Mouse (Mus musculus): ENCODE data around the gene Ankrd22. TPM values are rescaled to one million over a fixed set of nuclear protein-coding genes. Genes with fewer than 3 reads are reported as not detected.

The Ankrd22 gene
- polyA plus RNA-seq, 1 experiment from 2014 or later, result not detected

DNA sequence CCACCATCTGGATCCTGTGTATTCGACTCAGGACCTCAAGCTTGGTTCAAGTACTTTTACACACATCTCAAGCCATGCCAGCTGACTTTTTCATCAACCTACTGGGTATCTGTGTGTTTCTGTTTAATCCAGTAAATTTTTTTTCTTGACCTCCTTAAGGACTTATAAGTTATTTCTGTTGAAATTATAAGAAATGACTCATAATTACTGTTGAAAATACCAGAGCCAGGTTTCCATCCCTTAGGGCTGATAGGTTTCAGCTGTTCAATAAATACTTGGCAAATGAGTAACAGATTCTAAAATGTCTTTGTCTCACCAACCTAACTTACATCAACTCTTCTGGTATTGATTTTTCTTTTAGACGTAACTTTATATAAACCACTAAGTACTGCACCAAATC, 29.2 kb upstream of the Ankrd22 start:
- Histone ChIP-seq H3K36me3 (no peaks in the 10 kb centered on the region), H3K27me3 (ENCODE audit: insufficient read depth, poor library complexity, severe bottlenecking) (peaks cover 4% of the 10 kb centered on the region; the same call in 1 of the 2 replicates), H3K4me3 (no peak overlapping the region), H3K27ac (no peak overlapping the region), H3K4me1 (peaks cover 5% of the 10 kb centered on the region; the same call in 1 of the 2 replicates), H3K9me3 (no peaks in the 10 kb centered on the region)
- no peak for DNase-seq (ENCODE audit: low spot score)
- 70% methylated on average over 2 of the region's 2 CpGs for WGBS

- 88% methylated on average over 6 of the region's 6 CpGs for WGBS
- Histone ChIP-seq H3K27ac (no peak overlapping the region), H3K9me3 (no peaks in the 10 kb centered on the region), H3K4me3 (no peak overlapping the region), H3K4me1 (peaks cover 5% of the 10 kb centered on the region; the same call in 1 of the 2 replicates), H3K36me3 (no peaks in the 10 kb centered on the region), H3K27me3 (ENCODE audit: insufficient read depth, poor library complexity, severe bottlenecking) (peaks cover 4% of the 10 kb centered on the region; the same call in 1 of the 2 replicates)
- DNase-seq (ENCODE audit: low spot score), result no peak
Measured at GRCm38 (mm10) chr19:34194132-34194745, 28.4 kb upstream of the Ankrd22 start.

DNA sequence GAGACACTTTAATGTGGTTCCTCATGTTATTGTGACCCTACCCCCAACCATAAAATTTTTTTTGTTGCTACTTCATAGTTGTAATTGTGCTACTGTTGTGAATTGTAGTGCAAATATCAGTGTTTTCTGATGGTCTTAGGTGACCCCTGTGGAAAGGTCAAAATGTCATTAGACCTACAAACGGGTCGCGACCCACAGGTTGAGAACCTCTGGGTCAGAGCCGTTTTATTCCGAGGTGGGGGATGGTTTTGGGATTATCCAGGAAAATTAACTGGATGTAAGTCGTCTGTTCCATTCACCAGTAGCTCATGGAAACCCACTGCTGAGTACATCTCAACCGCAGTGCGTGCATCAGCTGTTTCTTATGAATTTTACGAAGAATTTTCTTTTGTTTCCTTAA, 27.8 kb upstream of the Ankrd22 start:
- H3K27ac ChIP-seq, result no peak overlapping the region

GRCm38 (mm10) chr19:34193149-34193548, 27.3 kb upstream of the Ankrd22 start:
- H3K27ac ChIP-seq, result no peak overlapping the region
- peak overlapping the region; percentile 82 for H3K4me3 ChIP-seq
- H3K27me3 ChIP-seq (ENCODE audit: insufficient read depth, poor library complexity, severe bottlenecking), result peaks cover 4% of the 10 kb centered on the region; the same call in 1 of the 2 replicates
- WGBS, result 7% methylated on average over 9 of the region's 9 CpGs
- no peaks in the 10 kb centered on the region for H3K36me3 ChIP-seq
- H3K9me3 ChIP-seq, result no peaks in the 10 kb centered on the region
- DNase-seq (ENCODE audit: low spot score), result no peak
- H3K4me1 ChIP-seq, result peaks cover 5% of the 10 kb centered on the region; the same call in 1 of the 2 replicates

More for the DNA sequence above, 27.8 kb upstream of the Ankrd22 start:
- Histone ChIP-seq H3K27me3 (ENCODE audit: insufficient read depth, poor library complexity, severe bottlenecking) (peaks cover 4% of the 10 kb centered on the region; the same call in 1 of the 2 replicates), H3K36me3 (no peaks in the 10 kb centered on the region), H3K4me3 (peak overlapping the region; percentile 82), H3K4me1 (peaks cover 5% of the 10 kb centered on the region; the same call in 1 of the 2 replicates), H3K9me3 (no peaks in the 10 kb centered on the region)
- 67% methylated on average over 9 of the region's 9 CpGs for WGBS
- no peak for DNase-seq (ENCODE audit: low spot score)

DNA sequence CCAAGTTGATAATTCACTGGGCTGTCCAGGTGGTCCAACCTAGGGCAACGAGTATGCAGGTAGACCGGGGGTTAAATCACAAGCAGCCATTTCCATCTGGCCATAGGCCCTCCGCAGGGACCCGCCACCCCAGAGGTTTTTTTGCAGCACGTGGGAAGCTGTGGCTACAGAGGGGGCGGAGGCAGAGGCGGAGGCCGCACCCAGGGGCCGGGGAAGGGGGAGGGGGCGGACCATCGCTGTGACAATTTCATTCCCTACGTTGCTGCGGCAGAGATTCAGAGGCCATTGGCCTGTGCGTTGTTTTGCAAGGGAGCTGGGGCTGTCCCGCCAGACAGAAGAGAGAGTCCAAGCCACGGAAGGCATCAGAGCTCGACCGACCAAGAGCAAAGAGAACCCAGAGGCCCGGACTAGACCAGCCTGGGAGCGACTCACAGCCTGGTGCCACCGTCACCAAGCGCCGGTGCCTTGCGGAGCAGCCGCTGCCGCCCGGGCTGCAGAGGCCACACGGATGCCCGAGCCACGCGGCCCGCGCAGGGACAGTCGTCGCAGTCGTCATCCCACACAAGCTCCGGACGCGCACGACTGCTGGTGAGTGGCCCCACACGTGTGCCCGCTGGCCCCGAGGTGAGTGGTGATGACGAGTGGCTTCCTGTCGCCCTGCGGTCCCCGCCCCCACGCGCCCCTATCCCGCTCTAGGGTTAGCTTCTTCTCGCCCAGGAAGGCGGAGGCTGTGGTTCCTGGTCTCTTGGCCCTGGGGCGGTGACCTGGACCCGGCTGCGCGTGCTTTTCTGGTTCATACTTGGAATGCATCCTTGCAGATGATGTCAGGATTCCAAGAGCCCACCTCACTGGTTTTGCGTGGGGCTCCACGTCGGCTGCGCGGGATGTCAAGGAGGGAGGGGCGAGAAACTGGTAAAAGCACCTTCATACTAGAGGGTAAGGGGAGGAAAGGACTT, 26.4 kb upstream of the Ankrd22 start, which contains the start of gene Stambpl1:
Stambpl1 (plus strand) TSS at position 222 of the 956 bp plus-strand sequence.
- DNase-seq (ENCODE audit: low spot score), result peak; percentile 84
- Histone ChIP-seq H3K27me3 (ENCODE audit: insufficient read depth, poor library complexity, severe bottlenecking) (peaks cover 4% of the 10 kb centered on the region; the same call in 1 of the 2 replicates), H3K36me3 (no peaks in the 10 kb centered on the region), H3K4me1 (peaks cover 5% of the 10 kb centered on the region; the same call in 1 of the 2 replicates), H3K9me3 (no peaks in the 10 kb centered on the region), H3K27ac (peak within 1 kb of the TSS; percentile 87), H3K4me3 (peak within 1 kb of the TSS; percentile 82)
- under 1% methylated on average over 62 of the region's 62 CpGs for WGBS

- H3K4me3 ChIP-seq, result peak overlapping the region; percentile 82
- H3K9me3 ChIP-seq, result no peaks in the 10 kb centered on the region
- peaks cover 5% of the 10 kb centered on the region; the same call in 1 of the 2 replicates for H3K4me1 ChIP-seq
- peak overlapping the region; percentile 87 for H3K27ac ChIP-seq
- 28% methylated on average over 10 of the region's 10 CpGs for WGBS
- peaks cover 4% of the 10 kb centered on the region; the same call in 1 of the 2 replicates for H3K27me3 ChIP-seq (ENCODE audit: insufficient read depth, poor library complexity, severe bottlenecking)
- H3K36me3 ChIP-seq, result no peaks in the 10 kb centered on the region
- DNase-seq (ENCODE audit: low spot score), result no peak
Measured at GRCm38 (mm10) chr19:34191645-34192007, 25.8 kb upstream of the Ankrd22 start.

GRCm38 (mm10) chr19:34186845-34187244, 21.0 kb upstream of the Ankrd22 start:
- peaks cover 4% of the 10 kb centered on the region; the same call in 1 of the 2 replicates for H3K27me3 ChIP-seq (ENCODE audit: insufficient read depth, poor library complexity, severe bottlenecking)
- H3K4me1 ChIP-seq, result peaks cover under 1% of the 10 kb centered on the region; the same call in 1 of the 2 replicates
- no peaks in the 10 kb centered on the region for H3K9me3 ChIP-seq
- no peak overlapping the region for H3K27ac ChIP-seq
- no peak for DNase-seq (ENCODE audit: low spot score)
- WGBS, result 82% methylated on average over 4 of the region's 4 CpGs
- no peaks in the 10 kb centered on the region for H3K36me3 ChIP-seq
- H3K4me3 ChIP-seq, result no peak overlapping the region

DNA sequence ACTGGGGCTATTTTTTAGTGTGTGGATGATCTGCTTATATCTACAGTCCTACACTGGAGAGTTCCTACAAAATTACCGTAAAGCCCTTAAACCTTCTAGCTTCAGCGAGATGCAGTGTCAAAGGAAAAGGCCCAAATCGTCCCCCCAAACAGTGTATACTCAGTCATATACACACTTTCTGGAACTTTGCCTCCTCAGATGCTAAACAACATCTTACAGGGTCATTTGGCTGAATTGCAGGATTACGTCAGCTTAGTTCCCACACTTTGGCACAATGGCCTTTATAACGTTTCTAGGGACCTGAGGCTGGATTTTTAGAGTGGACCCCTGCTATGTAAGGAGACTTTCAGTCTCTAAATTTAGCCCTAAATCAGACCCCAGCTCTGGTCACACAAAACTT, 16.6 kb upstream of the Ankrd22 start:
- Histone ChIP-seq H3K4me1 (no peaks in the 10 kb centered on the region), H3K27me3 (ENCODE audit: insufficient read depth, poor library complexity, severe bottlenecking) (no peaks in the 10 kb centered on the region), H3K9me3 (no peaks in the 10 kb centered on the region), H3K36me3 (no peaks in the 10 kb centered on the region), H3K4me3 (no peak overlapping the region), H3K27ac (no peak overlapping the region)
- no peak for DNase-seq (ENCODE audit: low spot score)
- WGBS, result 68% methylated on average over 5 of the region's 5 CpGs

DNA sequence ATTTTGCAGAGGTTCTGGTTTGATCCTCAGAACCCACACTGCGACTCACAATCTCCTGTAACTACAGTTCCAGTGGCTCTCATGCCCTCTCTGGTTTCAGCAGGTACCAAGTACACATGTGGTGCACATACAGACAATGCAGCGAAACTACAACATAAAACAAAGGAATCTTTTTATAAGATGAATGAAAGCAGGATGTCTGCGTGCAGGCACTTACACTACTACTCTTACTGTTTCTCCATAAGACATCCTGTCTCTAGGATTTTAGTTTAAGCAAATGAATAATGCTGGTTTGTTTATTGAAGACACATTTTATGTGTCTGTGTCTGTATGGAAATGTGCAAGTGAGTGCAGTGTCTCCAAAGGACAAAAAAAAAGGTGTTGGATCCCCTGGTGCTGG, 15.4 kb upstream of the Ankrd22 start:
- Histone ChIP-seq H3K36me3 (no peaks in the 10 kb centered on the region), H3K9me3 (no peaks in the 10 kb centered on the region), H3K4me1 (no peaks in the 10 kb centered on the region), H3K4me3 (no peak overlapping the region), H3K27me3 (ENCODE audit: insufficient read depth, poor library complexity, severe bottlenecking) (no peaks in the 10 kb centered on the region), H3K27ac (no peak overlapping the region)
- DNase-seq (ENCODE audit: low spot score), result no peak
- WGBS, result 81% methylated on average over 3 of the region's 3 CpGs

DNA sequence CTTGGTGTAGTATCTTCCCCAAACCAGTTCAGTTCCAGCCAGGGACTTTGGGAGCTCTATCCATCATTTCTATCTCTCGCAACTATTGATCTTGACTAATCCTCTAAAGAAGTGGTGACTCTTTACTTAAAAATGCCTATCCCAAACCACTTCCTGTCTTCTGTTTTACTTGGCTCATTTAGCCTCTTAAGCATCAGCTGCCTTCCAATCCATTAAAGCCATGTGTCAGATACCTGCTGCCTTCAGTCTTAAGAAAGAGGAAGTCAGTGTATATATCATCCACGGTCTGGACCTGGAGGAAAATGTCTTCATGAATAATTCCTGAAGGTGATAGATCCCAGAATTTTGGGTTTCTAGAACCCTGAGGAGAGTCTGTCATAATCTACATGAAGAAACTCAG, 14.5 kb upstream of the Ankrd22 start:
- Histone ChIP-seq H3K27me3 (ENCODE audit: insufficient read depth, poor library complexity, severe bottlenecking) (no peaks in the 10 kb centered on the region), H3K36me3 (no peaks in the 10 kb centered on the region), H3K27ac (no peak overlapping the region), H3K4me3 (no peak overlapping the region), H3K9me3 (no peaks in the 10 kb centered on the region), H3K4me1 (no peaks in the 10 kb centered on the region)
- 66% methylated on average over 2 of the region's 2 CpGs for WGBS
- no peak for DNase-seq (ENCODE audit: low spot score)

GRCm38 (mm10) chr19:34179136-34179535, 13.3 kb upstream of the Ankrd22 start:
- Histone ChIP-seq H3K27ac (no peak overlapping the region), H3K4me3 (no peak overlapping the region), H3K4me1 (peaks cover 2% of the 10 kb centered on the region; the same call in 1 of the 2 replicates), H3K9me3 (no peaks in the 10 kb centered on the region), H3K36me3 (no peaks in the 10 kb centered on the region), H3K27me3 (ENCODE audit: insufficient read depth, poor library complexity, severe bottlenecking) (no peaks in the 10 kb centered on the region)
- DNase-seq (ENCODE audit: low spot score), result no peak
- 83% methylated on average over 4 of the region's 4 CpGs for WGBS

DNA sequence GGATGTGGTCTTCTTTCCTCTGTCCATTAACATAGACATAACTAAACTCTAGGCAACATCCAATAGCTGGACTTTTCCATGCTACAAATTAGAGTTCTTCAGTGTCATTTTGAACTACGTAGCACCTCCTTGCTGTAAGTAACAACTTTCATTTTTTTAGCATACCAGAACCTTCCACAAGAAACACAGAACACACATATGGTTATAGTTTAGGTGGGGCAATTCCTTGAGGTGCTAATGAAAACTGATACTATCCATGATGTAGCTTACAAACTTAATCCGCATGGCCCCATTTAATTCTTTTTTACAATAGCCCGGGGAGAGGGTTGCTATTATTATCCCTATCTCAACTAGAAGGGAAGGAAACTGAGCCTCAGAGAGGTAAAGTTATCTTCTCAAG, 8.2 kb upstream of the Ankrd22 start:
- H3K4me1 ChIP-seq, result peaks cover 4% of the 10 kb centered on the region; the same call in 1 of the 2 replicates
- H3K4me3 ChIP-seq, result no peak overlapping the region
- DNase-seq (ENCODE audit: low spot score), result no peak
- WGBS, result 50% methylated on average over 3 of the region's 3 CpGs
- no peak overlapping the region for H3K27ac ChIP-seq
- no peaks in the 10 kb centered on the region for H3K36me3 ChIP-seq
- H3K27me3 ChIP-seq (ENCODE audit: insufficient read depth, poor library complexity, severe bottlenecking), result no peaks in the 10 kb centered on the region
- H3K9me3 ChIP-seq, result no peaks in the 10 kb centered on the region

GRCm38 (mm10) chr19:34171167-34171566, 5.3 kb upstream of the Ankrd22 start:
- no peak for DNase-seq (ENCODE audit: low spot score)
- H3K9me3 ChIP-seq, result no peaks in the 10 kb centered on the region
- H3K27ac ChIP-seq, result no peak overlapping the region
- H3K4me1 ChIP-seq, result peaks cover 4% of the 10 kb centered on the region; the same call in 1 of the 2 replicates
- 54% methylated on average over 3 of the region's 3 CpGs for WGBS
- no peaks in the 10 kb centered on the region for H3K27me3 ChIP-seq (ENCODE audit: insufficient read depth, poor library complexity, severe bottlenecking)
- H3K4me3 ChIP-seq, result no peak overlapping the region
- no peaks in the 10 kb centered on the region for H3K36me3 ChIP-seq

Measured in heart, embryonic 10.5 days (tissue).